Mouse (Mus musculus): ENCODE measurements around the gene Tbc1d22a.

DNA sequence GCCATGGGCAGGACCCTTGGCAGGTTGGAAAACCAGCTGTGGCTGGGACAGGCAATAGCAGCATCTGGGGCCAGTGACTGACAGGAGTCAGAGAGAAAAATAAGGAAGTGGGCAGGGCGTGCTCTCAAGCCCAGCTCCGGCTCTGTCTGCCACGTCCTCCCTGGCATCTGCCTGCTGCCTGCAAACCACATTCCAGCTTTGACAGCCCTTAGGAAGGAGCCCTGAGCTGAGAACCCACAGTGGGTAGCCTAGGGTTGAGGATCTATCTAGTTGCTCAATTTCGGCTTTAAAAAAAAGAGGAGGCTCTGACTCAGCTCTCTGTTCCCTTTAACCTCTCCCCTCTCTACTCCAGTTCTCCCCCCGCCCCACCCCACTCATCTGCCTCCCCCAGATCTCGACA is 11.6 kb upstream of the Tbc1d22a start:
- TF ChIP-seq CTCF (IDR thresholded peaks at IDR 0.05; ENCODE audit: control insufficient read depth, insufficient read depth, insufficient replicate concordance, low read depth, low read length) (no peak), POLR2A (IDR thresholded peaks at IDR 0.05; ENCODE audit: control insufficient read depth, low read depth, low read length) (no peak)

Data from testis, adult 2 months (tissue).